Mouse (Mus musculus) embryonic facial prominence, embryonic 15.5 days (tissue): ENCODE data around the gene Tle4. TPM values are rescaled to one million over a fixed set of nuclear protein-coding genes. Genes with fewer than 3 reads are reported as not detected.

Experiments used
- ATAC-seq: fragments of 200-750 bp; cut with Nextera tagmentation; 2 replicates; pipeline ENCODE4 v1.8.0; 2017; ENCODE audit warnings: low read depth, moderate TSS enrichment; ENCODE audit not compliant: insufficient number of reproducible peaks, low FRiP score, low TSS enrichment
- H3K27ac ChIP-seq: fragments of 300-500 bp; sonication (generic); replicated peaks from 2 replicates; pipeline ENCODE4 v1.5.1; 2015; ENCODE audit warnings: mild to moderate bottlenecking, inconsistent platforms
- H3K27me3 ChIP-seq: fragments of 300-500 bp; sonication (generic); 2 replicates; pipeline ENCODE4 v1.6.1; 2015; ENCODE audit warnings: inconsistent platforms
- H3K36me3 ChIP-seq: fragments of 300-500 bp; sonication (generic); 2 replicates; pipeline ENCODE4 v1.6.1; 2015; ENCODE audit warnings: mild to moderate bottlenecking, inconsistent platforms
- H3K4me1 ChIP-seq: fragments of 300-500 bp; sonication (generic); 2 replicates; pipeline ENCODE4 v1.6.1; 2015; ENCODE audit warnings: inconsistent platforms
- H3K4me2 ChIP-seq: fragments of 300-500 bp; sonication (generic); replicated peaks from 2 replicates; pipeline ENCODE4 v1.6.1; 2015; ENCODE audit warnings: mild to moderate bottlenecking, inconsistent platforms
- H3K4me3 ChIP-seq: fragments of 300-500 bp; sonication (generic); replicated peaks from 2 replicates; pipeline ENCODE4 v1.5.1; 2015; ENCODE audit warnings: mild to moderate bottlenecking, inconsistent platforms
- H3K9ac ChIP-seq: fragments of 300-500 bp; sonication (generic); 2 replicates; pipeline ENCODE4 v1.6.1; 2015; ENCODE audit warnings: inconsistent platforms
- H3K9me3 ChIP-seq: fragments of 300-500 bp; sonication (generic); replicated peaks from 2 replicates; pipeline ENCODE4 v1.6.1; 2016; ENCODE audit warnings: inconsistent platforms
- WGBS: fragments of 180-500 bp; shearing (Covaris S2); methylation state at CpG from one replicate; pipeline ENCODE4 v1.1.7; 2015; 5-methylcytosine and 5-hydroxymethylcytosine counted together
- polyA plus RNA-seq: library from polyadenylated mRNA; unstranded; fragments of >200 nt; fragmentation: Nextera tagmentation; extraction: Ambion mirVana; gene quantifications from 2 replicates; pipeline ENCODE4 v1.2.1, GENCODE M21; 2015

Tle4 gene
- polyA plus RNA-seq, 1 experiment from 2014 or later = 15.3 TPM

DNA sequence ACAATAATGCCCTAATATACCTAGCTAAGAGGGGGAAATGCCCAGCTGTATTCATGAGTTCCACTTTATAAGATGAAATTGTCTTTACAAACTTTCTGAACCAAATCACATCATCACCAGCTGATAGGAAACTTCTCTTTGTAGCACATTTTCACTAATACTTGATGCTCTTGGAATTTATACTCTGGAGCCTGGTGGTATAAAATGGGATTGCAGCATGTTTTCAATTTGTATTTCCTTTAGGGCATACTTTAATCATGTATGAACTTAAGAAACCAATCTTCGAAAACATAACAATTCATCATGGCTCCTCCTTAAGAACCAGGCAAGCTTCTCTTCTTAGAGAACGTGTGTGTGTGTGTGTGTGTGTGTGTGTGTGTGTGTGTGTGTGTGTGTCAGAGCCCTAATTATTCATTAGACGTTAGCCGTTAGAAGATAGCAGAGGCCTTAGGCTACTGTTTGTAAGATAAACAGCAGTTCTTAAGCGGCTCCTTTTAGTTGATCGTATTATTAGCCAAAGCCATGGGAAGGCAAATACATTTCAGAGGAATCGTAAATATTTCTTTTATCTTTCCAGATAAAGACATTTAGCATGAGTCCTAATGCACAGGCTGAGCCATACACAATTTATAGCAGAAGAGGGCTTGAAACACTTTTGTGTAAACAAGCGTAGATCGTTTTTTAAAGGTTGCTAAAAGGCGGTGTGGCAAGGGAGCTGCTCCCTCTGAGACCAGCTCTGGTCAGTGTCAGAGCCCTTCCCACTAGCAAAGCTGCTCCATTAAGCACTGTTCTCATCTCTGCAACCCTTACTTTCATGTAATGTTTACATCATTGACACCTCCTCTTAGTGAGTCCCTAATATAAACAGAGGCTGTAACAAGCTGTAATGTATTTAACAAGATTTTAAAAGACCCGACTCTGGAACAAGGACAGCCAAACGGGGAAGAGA is 173.6 kb downstream of the Tle4 start:
- Histone ChIP-seq H3K4me2 (no peak overlapping the region), H3K4me3 (no peak overlapping the region), H3K9ac (no peak overlapping the region), H3K36me3 (no peaks in the 10 kb centered on the region), H3K4me1 (no peaks in the 10 kb centered on the region), H3K9me3 (no peaks in the 10 kb centered on the region), H3K27ac (no peak overlapping the region), H3K27me3 (no peaks in the 10 kb centered on the region)
- ATAC-seq = no peak
- WGBS = 53% methylated on average over 12 of the region's 12 CpGs

DNA sequence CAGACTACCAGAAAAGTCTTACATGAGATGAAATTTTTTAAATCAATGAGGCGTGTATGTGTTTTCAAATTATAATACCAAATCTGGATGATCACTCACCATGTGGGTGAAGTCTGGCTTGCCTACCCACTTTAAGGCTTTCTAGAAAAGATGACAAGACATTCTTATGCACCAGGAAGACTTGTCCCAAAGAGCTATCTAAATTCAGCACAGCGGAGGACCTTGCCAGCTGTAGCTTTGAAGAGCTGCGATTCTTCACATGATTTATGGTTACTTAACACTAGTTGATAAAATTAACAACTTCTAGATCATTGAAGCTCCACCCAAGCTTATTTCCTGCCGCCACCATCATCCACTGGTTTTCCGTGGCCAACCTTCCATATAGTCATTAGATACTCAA is 176.2 kb downstream of the Tle4 start:
- 92% methylated on average over 5 of the region's 5 CpGs for WGBS
- Histone ChIP-seq H3K27me3 (no peaks in the 10 kb centered on the region), H3K9me3 (no peaks in the 10 kb centered on the region), H3K27ac (no peak overlapping the region), H3K4me1 (peaks cover 5% of the 10 kb centered on the region), H3K36me3 (no peaks in the 10 kb centered on the region), H3K4me2 (no peak overlapping the region), H3K4me3 (no peak overlapping the region), H3K9ac (no peak overlapping the region)
- ATAC-seq = no peak

DNA sequence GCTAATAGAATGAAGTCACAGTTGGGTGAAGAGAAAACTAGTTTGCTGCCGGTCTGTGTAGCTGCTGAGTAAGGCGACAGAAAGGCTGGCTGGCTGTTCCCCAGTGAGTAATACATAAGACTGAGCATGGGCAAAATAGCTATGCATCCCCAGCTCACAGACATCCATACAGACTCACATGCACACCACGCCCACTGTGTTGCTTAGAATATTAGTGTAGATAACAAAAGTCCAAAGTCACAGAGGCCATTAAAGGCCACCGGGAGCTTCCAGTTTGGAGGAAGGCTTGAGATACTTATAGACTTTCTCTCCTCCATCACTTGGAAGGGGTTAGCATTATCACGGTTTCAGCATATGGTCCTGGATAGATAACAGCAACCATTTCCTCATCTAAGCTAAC is 178.0 kb downstream of the Tle4 start:
- 84% methylated on average over 5 of the region's 5 CpGs for WGBS
- no peaks in the 10 kb centered on the region for H3K9me3 ChIP-seq
- H3K27ac ChIP-seq = no peak overlapping the region
- H3K4me1 ChIP-seq = peaks cover 8% of the 10 kb centered on the region
- no peak for ATAC-seq
- H3K4me2 ChIP-seq = no peak overlapping the region
- H3K36me3 ChIP-seq = no peaks in the 10 kb centered on the region
- no peaks in the 10 kb centered on the region for H3K27me3 ChIP-seq
- no peak overlapping the region for H3K9ac ChIP-seq
- H3K4me3 ChIP-seq = no peak overlapping the region

DNA sequence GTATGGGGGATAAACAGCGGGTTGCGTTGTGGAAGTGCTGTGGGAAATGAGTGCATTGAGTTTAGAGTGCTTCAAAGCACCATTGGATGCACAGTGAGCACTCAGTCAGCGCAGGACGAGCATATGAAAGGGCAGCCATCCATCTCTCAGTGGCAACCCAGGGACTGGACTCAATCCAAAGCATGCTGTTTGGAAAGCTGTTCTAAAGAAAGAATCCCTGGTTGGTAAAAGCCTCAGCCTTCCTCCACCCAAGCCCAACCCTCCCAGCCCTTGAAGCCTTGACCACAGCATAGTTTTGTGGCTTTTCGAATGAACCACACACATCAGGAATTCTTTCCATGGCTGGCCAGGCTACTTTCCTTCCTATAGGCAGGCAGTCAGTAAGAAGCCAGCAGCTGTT is 181.0 kb downstream of the Tle4 start:
- Histone ChIP-seq H3K36me3 (no peaks in the 10 kb centered on the region), H3K27me3 (no peaks in the 10 kb centered on the region), H3K9me3 (no peaks in the 10 kb centered on the region), H3K4me2 (no peak overlapping the region; the same call in 1 of the 2 replicates), H3K4me3 (no peak overlapping the region), H3K4me1 (peaks cover 8% of the 10 kb centered on the region), H3K9ac (no peak overlapping the region), H3K27ac (peak overlapping the region; percentile 55; the same call in 1 of the 2 replicates)
- peak; percentile 69 for ATAC-seq
- 51% methylated on average over 5 of the region's 5 CpGs for WGBS

DNA sequence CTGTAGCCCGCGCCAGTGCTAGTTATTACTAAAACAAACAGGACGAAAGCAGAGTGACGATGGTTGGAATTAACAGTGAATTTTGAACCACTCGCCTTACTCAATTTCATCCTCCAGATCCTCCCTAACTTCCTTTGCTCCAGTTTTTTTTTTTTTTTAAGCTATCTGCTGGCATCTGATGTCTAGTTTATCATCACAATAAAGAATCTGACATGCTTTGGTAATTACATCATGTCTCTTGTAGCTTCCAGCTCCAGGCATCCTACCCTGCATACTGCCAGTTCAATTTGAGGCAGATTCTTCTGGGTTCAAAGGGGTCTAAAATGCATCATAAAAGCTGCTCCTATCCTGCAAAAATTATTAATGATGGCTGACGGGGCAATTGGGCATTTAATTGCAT is 181.9 kb downstream of the Tle4 start:
- H3K9me3 ChIP-seq = no peaks in the 10 kb centered on the region
- ATAC-seq = no peak
- H3K9ac ChIP-seq = no peak overlapping the region
- H3K4me3 ChIP-seq = no peak overlapping the region
- whole genome bisulfite sequencing = 62% methylated on average over 6 of the region's 6 CpGs
- H3K4me2 ChIP-seq = no peak overlapping the region
- H3K27ac ChIP-seq = no peak overlapping the region
- H3K36me3 ChIP-seq = no peaks in the 10 kb centered on the region
- peaks cover 8% of the 10 kb centered on the region for H3K4me1 ChIP-seq
- H3K27me3 ChIP-seq = no peaks in the 10 kb centered on the region

DNA sequence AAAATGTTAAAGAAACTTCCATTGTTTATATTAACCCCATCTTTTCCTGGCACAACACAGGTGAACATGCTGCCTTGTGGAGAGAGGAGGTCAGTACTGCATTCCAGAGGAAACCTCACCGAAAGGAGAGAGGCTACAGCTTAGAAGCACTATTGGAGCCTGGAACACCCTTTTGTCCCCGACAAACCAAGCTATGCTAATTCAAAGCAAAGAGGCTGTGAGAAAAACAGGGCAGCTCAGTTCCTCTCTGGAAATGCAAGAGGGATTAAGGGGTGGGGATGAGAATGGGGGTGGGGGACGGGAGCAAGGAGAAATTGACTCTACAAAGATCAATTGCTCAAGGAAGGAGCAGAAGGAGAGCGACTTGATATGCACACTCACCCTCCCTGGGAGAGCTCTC is 182.9 kb downstream of the Tle4 start:
- no peaks in the 10 kb centered on the region for H3K27me3 ChIP-seq
- H3K9me3 ChIP-seq = no peaks in the 10 kb centered on the region
- H3K4me3 ChIP-seq = no peak overlapping the region
- H3K36me3 ChIP-seq = no peaks in the 10 kb centered on the region
- no peak for ATAC-seq
- no peak overlapping the region for H3K27ac ChIP-seq
- peaks cover 8% of the 10 kb centered on the region for H3K4me1 ChIP-seq
- H3K4me2 ChIP-seq = no peak overlapping the region
- 32% methylated on average over 4 of the region's 4 CpGs for WGBS
- no peak overlapping the region for H3K9ac ChIP-seq

DNA sequence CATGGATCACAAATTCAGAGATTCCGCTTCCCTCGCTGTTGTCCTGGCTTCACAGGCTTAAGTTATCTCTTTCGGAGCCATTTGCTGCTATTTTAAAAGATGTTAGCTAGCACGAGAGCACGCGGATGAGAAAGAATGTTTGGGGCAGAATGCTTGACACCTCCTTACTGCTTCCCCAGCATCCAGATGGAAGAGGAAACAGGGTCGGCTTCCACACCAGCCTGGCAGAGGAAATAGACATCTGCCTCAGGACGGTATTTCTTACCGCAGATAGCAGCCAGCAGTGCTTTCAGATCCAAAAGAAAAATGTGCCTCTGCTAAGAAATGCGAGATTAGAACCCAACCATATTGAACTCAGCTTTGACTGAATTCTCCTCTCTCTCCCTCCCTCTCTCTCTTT is 191.2 kb downstream of the Tle4 start:
- no peak for ATAC-seq
- no peaks in the 10 kb centered on the region for H3K36me3 ChIP-seq
- peaks cover 4% of the 10 kb centered on the region; the same call in 1 of the 2 replicates for H3K27me3 ChIP-seq
- H3K27ac ChIP-seq = no peak overlapping the region
- no peak overlapping the region for H3K4me3 ChIP-seq
- no peak overlapping the region for H3K4me2 ChIP-seq
- H3K4me1 ChIP-seq = peaks cover 4% of the 10 kb centered on the region; the same call in 1 of the 2 replicates
- no peaks in the 10 kb centered on the region for H3K9me3 ChIP-seq
- H3K9ac ChIP-seq = no peak overlapping the region
- 49% methylated on average over 10 of the region's 10 CpGs for WGBS
